Mouse (Mus musculus) gastrocnemius, postnatal 36 days (tissue): ENCODE measurements around the gene Bnip2. TPM values are rescaled to one million over a fixed set of nuclear protein-coding genes. Genes with fewer than 3 reads are reported as not detected.
"Not testable (repeated sequence)": the region's sequence is repeated elsewhere in the genome, so short reads cannot be mapped to it uniquely, and the experiment has no call there.

ENCODE experiments used
- DNase-seq, 2 experiments: peaks; one replicate each; pipeline ENCODE4 v3.0.0; 2022
- intact Hi-C: fragments of 180-260 bp; cut with DNase I; formaldehyde crosslinking; loops from one replicate; pipeline ENCODE4 v1.15.1; 2025
- total RNA-seq, 2 experiments: library from RNA; stranded (reverse); gene quantifications; 2 replicates each; pipeline ENCODE4 v1.2.3; 2021

Bnip2 gene
- total RNA-seq, 2 experiments from 2014 or later, result 70.4 to 74.8 TPM

DNA sequence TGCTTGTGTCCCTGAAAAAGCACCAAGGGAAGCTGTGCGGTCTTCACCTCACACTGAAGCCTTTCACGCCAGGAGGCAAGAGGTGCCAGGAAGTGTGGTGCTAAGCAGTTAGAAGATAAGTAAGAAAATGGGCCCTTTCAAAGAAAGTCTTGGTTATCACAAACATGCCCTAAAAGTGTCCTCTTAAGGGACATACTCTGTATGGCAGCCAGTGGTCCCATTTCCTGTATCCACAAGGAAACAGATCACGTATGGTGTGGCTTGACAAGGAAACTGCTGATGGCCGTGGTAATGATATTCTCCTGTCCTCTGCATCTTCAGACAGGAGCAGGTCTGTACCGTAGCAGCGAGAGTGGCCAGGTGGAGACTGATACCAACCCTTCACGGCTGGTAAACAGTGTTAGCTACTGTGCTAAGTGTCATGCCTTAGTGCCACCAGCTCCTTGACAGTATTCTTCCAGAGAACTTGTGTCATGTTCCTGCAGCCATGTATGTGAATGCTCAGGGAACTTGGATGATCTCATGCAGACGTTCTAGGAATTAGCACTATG is 20.6 kb downstream of the Bnip2 start:
- intact Hi-C loops, result no loop called here

GRCm38 (mm10) chr9:70010781-70011473 is 21.7 kb downstream of the Bnip2 start:
- DNase-seq, result no peak
- intact Hi-C loops, result no loop called here

More for the DNA sequence above, 20.6 kb downstream of the Bnip2 start:
- DNase-seq, result no peak

- intact Hi-C loops, result no loop called here
- no peak for DNase-seq
These were observed 22.5 kb downstream of the Bnip2 start for GRCm38 (mm10) chr9:70011537-70012407.

DNA sequence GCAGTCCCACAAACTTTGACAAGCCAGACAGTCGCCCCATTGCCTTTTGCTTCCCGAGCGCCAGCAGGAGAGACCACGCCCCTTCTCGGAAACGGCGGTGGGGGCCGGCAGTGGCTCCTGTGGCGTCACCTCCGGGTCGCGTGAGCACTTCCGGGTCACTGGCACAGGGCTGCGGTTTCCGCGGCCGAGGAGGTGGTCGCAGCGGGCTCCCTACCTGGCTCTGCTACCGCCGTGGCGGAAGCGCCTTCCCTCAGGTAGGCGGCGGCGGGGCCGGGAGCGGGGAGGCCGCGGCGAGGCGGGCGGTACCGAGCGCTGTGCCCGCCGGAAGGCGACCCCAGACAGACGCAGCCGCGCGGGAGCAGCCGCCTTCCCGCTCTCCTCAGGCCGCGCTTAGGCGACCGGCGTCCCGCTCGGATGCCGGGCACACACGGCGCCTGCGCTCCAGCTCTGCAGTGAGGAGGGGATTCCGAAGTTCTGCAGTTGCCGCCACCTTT is 23.2 kb downstream of the Bnip2 start, which contains the start of gene Gtf2a2:
Gtf2a2 (plus strand) TSS at position 143 of the 494 bp plus-strand sequence.
- intact Hi-C loops, result no loop called here
- peak; percentile 87 to 92 for DNase-seq

DNA sequence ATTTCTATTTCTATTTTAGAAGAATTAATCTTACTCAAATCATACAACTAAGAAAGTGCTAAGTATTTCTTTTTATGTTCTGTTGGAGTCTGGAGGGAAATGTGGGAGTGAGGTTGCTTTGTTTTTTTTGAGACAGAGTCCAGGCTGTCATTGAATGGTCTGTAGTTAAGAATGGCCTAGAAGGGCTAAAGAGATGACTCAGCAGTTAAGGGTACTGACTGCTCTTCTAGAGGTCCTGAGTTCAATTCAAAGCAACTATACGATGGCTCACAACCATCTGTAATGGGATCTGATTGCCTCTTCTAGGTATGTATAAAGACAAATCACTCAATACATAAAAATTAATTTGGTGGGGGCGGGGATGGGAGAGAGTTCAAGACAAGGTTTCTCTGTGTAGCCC is 26.4 kb downstream of the Bnip2 start:
- intact Hi-C loops, result no loop called here
- no peak for DNase-seq

DNA sequence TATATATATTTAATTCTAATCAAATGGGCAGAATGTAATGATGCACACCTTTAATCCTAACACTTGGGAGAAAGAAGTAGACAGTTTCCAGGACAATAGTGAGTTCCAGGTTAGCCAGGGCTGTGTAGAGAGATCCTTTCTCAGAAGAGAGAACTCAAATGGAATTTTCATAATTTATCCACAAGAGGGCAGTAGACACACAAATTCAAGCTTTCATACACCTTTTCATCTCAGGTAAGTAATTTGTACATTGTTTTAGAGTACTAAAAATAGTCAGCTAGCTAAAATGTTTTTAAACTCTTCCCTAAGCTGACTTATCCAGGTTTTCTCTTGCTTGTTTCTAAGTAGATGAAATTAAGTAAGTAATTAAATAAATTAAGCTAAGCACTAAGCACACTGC is 29.6 kb downstream of the Bnip2 start:
- no peak for DNase-seq
- intact Hi-C loops, result no loop called here

DNA sequence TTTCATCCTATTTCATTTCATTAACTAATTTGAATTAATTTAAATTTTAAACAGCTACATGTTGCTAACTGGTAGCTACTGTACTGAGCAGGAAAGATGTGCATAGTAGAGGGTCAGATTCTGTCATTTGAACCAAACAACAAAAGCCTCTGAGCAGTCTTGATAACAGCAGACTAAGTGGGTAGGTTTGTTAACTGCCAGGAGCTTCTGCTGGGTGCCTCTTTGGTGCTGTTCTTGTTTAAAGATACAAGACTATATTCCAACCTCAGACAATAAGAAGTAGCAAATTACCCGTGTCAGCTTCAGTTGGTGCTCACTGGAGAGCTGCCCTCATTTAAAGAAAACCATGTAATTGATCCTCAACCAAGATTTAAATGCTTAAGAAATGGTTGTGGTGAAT is 32.3 kb downstream of the Bnip2 start:
- intact Hi-C loops, result no loop called here
- DNase-seq, result no peak

DNA sequence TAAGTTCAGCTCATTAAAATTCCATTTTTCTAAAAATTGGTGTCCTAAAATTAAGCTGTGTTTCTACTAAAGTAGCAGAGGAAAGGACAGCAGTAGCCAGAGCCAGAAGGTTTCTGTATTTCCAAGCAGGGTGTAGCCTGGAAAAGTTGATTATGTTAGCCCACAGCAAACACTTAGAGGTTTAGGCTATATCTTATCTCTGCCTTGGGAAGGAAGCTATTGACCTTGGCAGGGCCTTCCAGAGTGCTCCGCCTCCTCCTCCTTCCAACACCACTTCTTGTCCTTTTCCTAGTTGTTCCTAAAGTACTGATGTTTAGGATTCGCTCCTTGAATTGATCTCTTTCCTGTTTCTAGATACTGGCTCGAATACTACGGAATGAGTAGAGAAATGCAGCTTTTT is 32.8 kb downstream of the Bnip2 start:
- intact Hi-C loops, result no loop called here
- DNase-seq, result no peak

DNA sequence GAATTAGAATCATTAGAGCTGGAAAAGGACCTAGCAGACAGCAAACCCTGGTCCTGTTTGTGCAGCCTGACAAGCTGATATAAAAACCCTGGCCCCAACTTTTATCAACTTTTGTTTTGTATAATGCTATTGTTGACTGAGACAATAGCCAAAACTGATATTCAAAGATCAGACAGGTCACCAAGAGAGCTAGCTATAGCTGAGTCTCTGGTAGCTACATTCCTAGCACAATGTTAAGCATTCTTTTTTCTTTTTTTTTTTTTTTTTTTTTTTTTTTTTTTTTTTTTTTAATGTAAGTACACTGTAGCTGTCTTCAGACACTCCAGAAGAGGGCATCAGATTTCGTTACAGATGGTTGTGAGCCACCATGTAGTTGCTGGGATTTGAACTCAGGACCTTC is 34.3 kb downstream of the Bnip2 start:
- not testable (repeated sequence) for DNase-seq

GRCm38 (mm10) chr9:70024648-70025047 is 35.4 kb downstream of the Bnip2 start:
- no peak for DNase-seq
- intact Hi-C loops, result loop anchor here (5.0 kb wide), 1 partner anchor 53 kb away; no protein-coding TSS in a partner anchor

More for the DNA sequence above, 34.3 kb downstream of the Bnip2 start:
- intact Hi-C loops, result not testable (repeated sequence)

DNA sequence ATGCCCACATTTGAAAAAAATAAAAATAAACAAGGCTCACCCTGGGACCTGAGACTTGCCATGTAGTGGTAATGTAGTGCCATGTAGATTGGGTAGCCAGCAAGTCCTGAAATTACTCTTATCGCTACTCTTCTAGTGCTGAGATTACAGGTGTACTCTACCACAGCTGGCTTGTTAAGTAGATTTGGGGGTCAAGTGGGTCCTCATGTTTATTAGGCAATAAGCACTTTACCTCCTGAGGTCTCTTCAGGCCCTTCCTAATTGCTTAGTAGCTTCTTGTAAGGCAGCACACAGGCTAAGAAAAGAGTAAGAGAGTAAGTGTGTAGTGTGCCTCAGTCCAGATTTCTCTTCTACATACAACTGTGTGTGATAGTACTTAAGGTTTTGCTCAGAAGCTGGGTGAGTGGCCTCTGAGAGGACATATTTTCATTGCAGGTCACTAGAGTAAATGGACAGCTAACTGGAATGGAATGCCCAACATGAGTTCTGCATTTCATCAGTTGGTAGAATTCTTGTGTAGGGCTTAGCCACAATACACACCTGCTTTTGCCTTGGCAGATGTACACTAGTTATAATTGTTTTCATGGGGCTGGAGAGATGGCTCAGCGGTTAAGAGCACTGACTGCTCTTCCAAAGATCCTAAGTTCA is 36.2 kb downstream of the Bnip2 start:
- intact Hi-C loops, result loop anchor here (5.0 kb wide), 1 partner anchor 52 kb away; no protein-coding TSS in a partner anchor

DNA sequence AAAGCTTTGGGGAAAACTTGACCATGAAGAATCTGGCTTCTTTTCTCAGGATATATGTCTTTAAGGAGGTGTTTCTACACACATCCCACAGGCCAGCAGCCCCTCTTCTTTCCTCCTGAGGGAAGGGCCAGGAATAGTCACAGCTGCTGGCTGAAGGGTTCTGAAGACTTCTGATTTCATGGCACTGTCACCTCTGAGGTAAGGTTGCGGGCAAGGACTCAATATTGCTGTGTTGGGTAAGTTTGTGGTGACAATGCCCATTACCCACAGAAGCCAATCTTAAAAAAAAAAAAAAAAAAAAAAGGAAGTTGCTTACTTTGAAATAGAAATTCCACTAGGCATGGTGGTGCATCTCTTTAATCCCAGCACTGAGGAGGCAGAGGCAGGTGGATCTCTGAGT is 42.9 kb downstream of the Bnip2 start:
- intact Hi-C loops, result no loop called here
- no peak for DNase-seq

More for the DNA sequence above, 36.2 kb downstream of the Bnip2 start:
- DNase-seq, result no peak

DNA sequence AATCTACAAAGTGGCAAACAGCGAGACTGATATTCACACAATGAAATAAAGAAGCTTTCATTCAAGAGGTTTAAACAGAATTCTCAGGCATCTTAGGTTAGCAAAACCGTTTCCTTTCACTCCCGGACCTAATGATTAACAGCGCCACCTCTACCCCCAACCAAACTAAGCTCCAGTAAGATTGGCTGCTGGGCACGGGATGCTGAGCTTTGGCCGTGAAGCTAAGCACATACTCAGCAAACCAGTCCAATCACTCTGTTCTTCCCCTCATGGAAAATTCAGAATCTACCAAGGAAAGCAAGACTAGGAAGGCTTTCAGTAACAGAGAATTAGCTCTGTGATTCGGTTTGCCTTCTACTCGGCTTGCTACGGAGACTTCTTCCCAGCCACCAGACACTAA is 43.8 kb downstream of the Bnip2 start:
- intact Hi-C loops, result no loop called here

GRCm38 (mm10) chr9:70034702-70035101 is 45.4 kb downstream of the Bnip2 start:
- intact Hi-C loops, result no loop called here
- DNase-seq, result no peak

More for the DNA sequence above, 43.8 kb downstream of the Bnip2 start:
- DNase-seq, result no peak

GRCm38 (mm10) chr9:70036646-70037045 is 47.4 kb downstream of the Bnip2 start:
- no peak for DNase-seq
- intact Hi-C loops, result no loop called here

GRCm38 (mm10) chr9:70037988-70038387 is 48.7 kb downstream of the Bnip2 start, which contains the start of gene Gcnt3:
Gene Gcnt3, minus strand, starts transcription at chr9:70038088.
- intact Hi-C loops, result no loop called here
- DNase-seq, result no peak

DNA sequence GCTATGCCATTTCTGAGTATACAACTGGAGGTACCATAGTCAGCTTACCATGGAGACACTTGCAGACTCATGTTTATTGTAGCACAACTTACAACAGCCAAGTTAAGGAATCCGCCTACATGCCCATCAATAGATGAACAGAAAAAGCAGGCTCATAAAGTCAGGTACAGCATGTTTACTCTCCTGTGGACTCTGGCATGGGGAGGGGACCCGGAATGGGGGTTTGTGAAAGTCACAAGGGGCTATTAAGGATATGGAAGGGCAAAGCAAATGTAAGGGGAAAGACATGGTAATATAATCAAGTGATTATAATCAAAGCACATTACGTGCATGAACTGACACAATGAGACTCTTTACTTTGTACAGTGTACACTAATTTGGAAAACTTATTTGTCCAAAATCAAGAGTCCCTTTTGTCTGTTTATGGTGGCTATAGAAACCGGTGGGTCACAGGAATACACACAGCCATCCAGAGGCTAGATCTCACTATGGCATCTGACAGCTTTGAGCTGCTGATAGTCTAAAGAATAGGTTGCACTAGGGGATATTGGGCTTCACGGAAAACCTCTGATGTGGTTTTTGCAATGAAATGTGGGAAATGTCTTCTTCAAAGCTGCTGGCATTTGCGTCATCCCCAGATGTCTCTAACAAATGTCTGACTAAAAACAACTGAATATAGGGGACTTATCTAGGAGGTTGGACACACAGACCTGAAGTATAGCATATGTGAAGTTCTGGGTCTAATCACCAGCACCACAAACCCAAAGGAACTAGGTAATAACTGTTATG is 50.5 kb downstream of the Bnip2 start:
- intact Hi-C loops, result no loop called here
- DNase-seq, result no peak

DNA sequence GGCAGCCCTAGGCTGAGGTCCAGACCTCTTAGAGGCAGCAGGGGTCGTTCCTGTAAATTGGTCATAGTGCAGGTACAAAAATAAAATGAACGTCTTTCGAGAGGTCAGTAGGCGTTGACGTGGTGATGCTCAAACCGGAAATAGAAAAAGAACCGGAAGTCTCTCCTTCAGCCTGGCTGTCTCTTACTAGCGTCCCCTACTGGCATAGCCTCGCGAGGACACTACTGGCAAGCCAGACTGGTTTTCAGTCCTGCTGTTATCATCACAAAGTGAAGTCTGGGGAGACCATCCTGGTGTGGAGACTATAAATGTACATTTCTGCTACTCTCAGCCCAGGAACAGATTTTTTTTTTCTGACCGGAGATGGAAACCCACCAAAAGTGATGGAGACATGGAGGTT is 51.3 kb downstream of the Bnip2 start:
- intact Hi-C loops, result no loop called here
- no peak for DNase-seq

DNA sequence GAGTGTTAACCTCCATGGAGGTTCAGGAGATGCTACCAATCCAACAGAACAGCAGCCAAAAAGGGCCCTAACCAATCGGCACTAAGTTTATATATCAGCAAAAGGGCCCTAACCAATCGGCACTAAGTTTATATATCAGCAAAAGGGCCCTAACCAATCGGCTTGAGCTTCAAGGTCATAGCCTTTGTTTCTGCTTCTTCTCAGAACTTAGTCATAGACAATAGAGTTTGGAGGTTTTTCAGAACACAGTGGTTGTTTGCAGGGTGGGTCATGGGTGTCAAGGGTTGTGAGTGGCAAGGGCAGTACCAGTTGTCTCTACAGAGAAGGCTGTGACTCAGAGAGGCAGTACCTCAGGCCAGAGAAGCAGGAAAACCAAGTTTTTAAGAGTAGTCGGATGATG is 52.9 kb downstream of the Bnip2 start:
- intact Hi-C loops, result no loop called here

DNA sequence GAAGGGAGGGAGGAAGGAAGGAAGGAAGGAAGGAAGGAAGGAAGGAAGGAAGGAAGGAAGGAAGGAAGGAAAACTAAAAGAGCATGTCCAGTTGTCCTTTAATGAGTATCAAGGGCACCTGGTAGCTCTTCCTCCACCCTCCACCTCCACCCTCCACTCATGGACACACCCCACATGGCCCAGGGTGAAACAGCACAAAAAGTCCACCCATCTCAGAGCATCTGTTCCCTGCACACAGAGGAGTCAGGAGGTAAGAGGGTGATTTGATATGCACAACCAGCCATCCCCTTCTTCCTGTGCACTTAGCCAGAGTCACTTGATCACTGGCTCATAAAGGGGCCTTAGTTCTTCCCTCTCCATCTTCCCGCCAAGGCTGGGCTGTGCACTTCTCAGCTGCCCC is 53.7 kb downstream of the Bnip2 start:
- DNase-seq, result no peak
- intact Hi-C loops, result no loop called here

More for the DNA sequence above, 52.9 kb downstream of the Bnip2 start:
- no peak for DNase-seq
